Mouse (Mus musculus) E14TG2a.4 (cell line): ENCODE measurements around the gene Syce3.
A peak's percentile ranks its signal among the peaks of the same experiment; 100 is the strongest.

ENCODE experiments used
- H3K27me3 ChIP-seq: 2 replicates; pipeline ENCODE4 v1.6.1; 2014; ENCODE audit warnings: low read length, control low read depth; ENCODE audit not compliant: insufficient read depth
- H3K36me3 ChIP-seq: 2 replicates; pipeline ENCODE4 v1.6.1; 2014; ENCODE audit warnings: low read length, control low read depth; ENCODE audit not compliant: insufficient read depth
- H3K4me1 ChIP-seq: replicated peaks from 2 replicates; pipeline ENCODE4 v1.6.1; 2014; ENCODE audit warnings: low read depth, low read length, control low read depth
- H3K4me3 ChIP-seq: replicated peaks from 2 replicates; pipeline ENCODE4 v1.5.1; 2014; ENCODE audit warnings: mild to moderate bottlenecking, low read length
- H3K9me3 ChIP-seq: 2 replicates; pipeline ENCODE4 v1.6.1; 2014; ENCODE audit warnings: low read length, control low read depth
- CTCF ChIP-seq: conservative IDR thresholded peaks from 2 replicates; pipeline ENCODE4 v1.5.1; 2014; ENCODE audit warnings: low read length
- NANOG ChIP-seq: IDR thresholded peaks from 2 replicates; pipeline ENCODE4 v1.6.1; 2014; ENCODE audit warnings: borderline replicate concordance, low read length, mixed read lengths
- POU5F1 ChIP-seq: IDR thresholded peaks from 2 replicates; pipeline ENCODE4 v1.6.1; 2014; ENCODE audit warnings: low read length, borderline replicate concordance

Gene Syce3

DNA sequence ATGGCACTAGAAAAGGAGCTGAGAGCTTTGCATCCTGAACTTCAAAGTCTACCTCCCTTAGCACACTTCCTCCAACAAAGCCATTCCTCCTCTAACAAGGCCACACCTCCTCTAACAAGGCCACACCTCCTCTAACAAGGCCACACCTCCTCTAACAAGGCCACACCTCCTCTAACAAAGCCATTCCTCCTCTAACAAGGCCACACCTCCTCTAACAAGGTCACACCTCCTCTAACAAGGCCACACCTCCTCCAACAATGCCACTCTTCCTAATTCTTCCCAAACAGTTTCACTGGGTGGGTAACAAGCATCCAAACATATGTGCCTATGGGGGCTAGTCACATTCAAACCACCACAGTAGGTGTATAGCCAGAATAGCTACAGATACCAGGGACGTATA lies 7.8 kb downstream of the Syce3 start:
- Histone ChIP-seq H3K4me3 (no peak overlapping the region), H3K9me3 (peaks cover 5% of the 10 kb centered on the region; the same call in 1 of the 2 replicates), H3K36me3 (no peaks in the 10 kb centered on the region), H3K4me1 (peaks cover 47% of the 10 kb centered on the region), H3K27me3 (no peaks in the 10 kb centered on the region)
- no peak for TF ChIP-seq CTCF
- TF ChIP-seq POU5F1 = no peak
- TF ChIP-seq NANOG = no peak

DNA sequence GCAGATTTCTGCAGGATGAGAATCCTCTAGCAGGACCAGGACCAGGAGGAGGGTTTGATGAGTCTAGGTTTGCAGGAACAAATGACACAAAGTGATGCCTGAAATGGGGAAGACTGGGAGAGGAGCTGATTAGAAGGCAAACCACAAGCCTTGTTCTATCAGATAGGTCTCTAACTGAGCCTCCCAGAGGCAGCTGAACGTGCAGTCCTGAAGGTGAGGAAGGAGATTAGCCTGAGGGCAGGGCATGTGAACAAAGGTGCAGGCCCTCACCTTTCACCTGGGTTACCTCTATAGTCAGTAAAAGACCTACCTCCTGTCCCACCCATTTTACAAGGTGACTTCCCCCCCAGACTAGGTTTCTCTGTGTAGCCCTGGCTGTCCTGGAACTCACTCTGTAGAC lies 10.6 kb downstream of the Syce3 start:
- TF ChIP-seq NANOG = no peak
- TF ChIP-seq CTCF = no peak
- no peak for TF ChIP-seq POU5F1
- no peaks in the 10 kb centered on the region for H3K36me3 ChIP-seq
- H3K27me3 ChIP-seq = peaks cover 7% of the 10 kb centered on the region; the same call in 1 of the 2 replicates

DNA sequence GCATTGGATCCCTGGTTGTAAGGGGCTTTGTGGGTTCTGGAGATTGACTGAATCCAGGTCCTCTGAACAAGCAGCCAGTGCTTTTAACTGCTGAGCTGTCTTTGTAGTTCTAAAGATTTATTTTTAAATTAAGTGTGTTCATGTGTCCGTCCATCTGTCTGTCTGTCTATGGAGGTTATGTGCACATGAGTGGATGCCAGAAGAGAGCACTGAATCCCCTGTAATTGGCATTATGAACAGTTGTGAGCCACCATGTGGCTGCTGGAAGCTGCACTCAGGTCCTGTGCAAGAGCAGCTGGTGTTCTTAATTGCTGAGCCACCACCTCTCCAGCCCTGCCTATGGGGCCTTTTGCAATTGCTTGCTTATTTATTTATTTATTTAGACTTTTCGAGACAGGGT lies 12.2 kb downstream of the Syce3 start:
- Histone ChIP-seq H3K4me1 (peaks cover 32% of the 10 kb centered on the region), H3K36me3 (no peaks in the 10 kb centered on the region), H3K4me3 (no peak overlapping the region), H3K27me3 (peaks cover 7% of the 10 kb centered on the region; the same call in 1 of the 2 replicates), H3K9me3 (no peaks in the 10 kb centered on the region)
- no peak for TF ChIP-seq NANOG
- TF ChIP-seq CTCF = no peak

More for the DNA sequence above, 10.6 kb downstream of the Syce3 start:
- Histone ChIP-seq H3K4me1 (peaks cover 32% of the 10 kb centered on the region), H3K9me3 (no peaks in the 10 kb centered on the region), H3K4me3 (no peak overlapping the region)

DNA sequence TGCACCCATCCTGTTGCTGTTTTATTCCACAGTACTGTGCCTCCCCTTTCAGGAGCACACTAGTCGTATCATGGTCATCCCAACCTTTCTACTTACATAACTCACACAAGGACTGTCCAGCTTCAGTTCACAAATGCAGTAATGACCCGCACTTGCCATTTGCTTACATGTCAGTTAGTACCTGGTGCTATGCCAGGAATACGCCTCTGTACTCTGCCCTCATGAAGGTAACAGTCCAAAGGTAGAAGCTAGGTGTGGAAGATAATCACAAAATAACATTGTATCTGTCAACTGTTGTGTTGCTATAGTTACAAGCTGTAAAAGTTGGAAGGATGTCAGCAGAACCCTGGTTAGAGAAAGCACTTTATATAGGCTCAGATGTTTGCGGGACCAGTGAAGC lies 13.4 kb downstream of the Syce3 start:
- Histone ChIP-seq H3K9me3 (no peaks in the 10 kb centered on the region), H3K27me3 (peaks cover 11% of the 10 kb centered on the region; the same call in 1 of the 2 replicates), H3K4me3 (no peak overlapping the region), H3K36me3 (no peaks in the 10 kb centered on the region), H3K4me1 (peaks cover 29% of the 10 kb centered on the region)
- TF ChIP-seq POU5F1 (no peak), NANOG (no peak), CTCF (no peak)

DNA sequence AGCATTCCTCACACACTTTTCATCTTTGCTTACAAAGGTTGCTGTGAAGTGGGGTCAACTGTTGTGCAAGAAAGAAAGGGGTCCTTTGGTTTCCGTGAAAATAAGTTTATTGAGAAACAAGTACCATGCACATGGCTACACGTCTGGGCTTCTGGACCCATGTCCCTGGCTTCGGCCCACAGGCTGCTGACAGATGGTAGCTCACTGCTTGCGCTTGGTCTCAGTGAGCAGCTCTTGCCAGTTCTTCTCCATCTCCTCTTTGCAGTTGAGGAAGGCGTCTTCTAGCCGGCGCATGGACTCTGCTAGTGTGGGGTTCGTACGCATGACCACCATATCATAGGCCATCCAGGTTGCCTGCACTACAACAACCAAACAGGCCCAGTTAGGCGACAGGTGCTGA lies 20.2 kb downstream of the Syce3 start:
- H3K4me3 ChIP-seq = no peak overlapping the region
- H3K27me3 ChIP-seq = peaks cover 56% of the 10 kb centered on the region
- H3K9me3 ChIP-seq = no peaks in the 10 kb centered on the region
- TF ChIP-seq NANOG = no peak
- TF ChIP-seq CTCF = no peak
- H3K36me3 ChIP-seq = no peaks in the 10 kb centered on the region
- peaks cover 38% of the 10 kb centered on the region for H3K4me1 ChIP-seq

DNA sequence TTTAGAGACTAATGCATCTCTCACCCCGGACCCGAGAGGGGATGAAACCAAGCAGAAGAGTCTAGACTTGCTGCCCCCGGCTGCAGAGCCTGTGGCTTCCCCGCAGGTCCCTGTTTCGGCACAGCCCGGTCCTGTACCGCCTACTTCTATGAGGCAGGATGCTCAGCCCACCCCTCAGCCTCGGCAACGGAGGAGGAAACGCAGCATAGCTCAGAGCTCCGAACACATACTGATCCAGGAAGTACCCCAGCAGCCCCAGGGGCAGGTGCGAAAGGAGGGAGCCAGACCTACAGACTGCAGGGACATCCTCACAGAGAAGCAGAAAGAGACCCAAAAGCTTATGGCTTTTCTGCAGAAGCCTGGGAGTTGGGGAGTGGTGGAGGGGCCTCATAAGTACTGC lies 23.2 kb downstream of the Syce3 start:
- TF ChIP-seq CTCF = no peak
- TF ChIP-seq NANOG = no peak
- TF ChIP-seq POU5F1 = no peak
- Histone ChIP-seq H3K4me3 (peak overlapping the region; percentile 64), H3K36me3 (no peaks in the 10 kb centered on the region), H3K27me3 (peaks cover 76% of the 10 kb centered on the region), H3K9me3 (no peaks in the 10 kb centered on the region), H3K4me1 (peaks cover 45% of the 10 kb centered on the region)

DNA sequence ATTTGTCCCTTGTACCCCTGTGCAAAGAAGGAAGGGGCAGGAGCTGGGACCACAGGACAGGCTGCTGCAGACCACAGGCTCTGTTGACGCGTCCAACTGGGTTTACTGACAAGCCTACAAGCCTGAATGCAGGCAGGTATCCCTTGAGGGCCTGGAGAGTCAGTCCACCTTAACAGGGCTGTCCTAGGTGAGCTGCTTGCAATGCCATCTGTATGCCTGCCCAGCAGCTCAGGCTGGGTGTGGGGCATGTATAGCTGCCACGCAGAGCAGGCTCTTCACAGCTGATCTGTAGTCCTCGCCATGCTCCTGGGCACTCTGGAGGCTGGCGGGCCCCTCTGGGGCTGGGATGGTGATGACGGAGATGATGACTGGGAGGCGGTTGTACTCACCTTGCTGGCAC lies 25.7 kb downstream of the Syce3 start, which contains the start of gene Klhdc7b:
Gene Klhdc7b, plus strand, starts transcription at position 301 of the 400 bp plus-strand sequence.
- H3K4me3 ChIP-seq = peak within 1 kb of the TSS; percentile 74
- H3K9me3 ChIP-seq = no peaks in the 10 kb centered on the region
- TF ChIP-seq POU5F1 (no peak), NANOG (no peak), CTCF (no peak)

DNA sequence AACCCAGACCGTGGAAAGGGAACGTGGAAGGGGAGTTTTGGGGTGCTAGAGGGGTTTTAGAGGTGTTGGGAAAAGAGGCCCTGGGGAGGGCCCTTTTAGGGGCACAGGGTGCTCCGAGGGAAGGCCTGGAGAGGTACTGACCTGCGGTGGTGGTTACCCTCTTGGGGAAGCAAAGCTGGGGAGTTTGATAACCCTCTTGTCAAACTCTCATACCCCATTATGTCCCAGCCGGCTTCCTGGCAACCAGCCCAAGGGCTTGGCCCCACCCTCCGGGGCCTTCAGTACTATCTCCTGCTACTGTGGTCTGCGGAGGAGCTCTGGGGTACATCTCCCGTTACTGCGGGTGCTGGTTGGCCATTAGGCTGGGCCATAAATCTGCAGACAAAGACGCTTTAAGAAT lies 30.9 kb downstream of the Syce3 start:
- peak overlapping the region; percentile 76 for H3K4me3 ChIP-seq
- peaks cover 67% of the 10 kb centered on the region for H3K27me3 ChIP-seq
- H3K9me3 ChIP-seq = no peaks in the 10 kb centered on the region
- TF ChIP-seq POU5F1 (no peak), NANOG (no peak), CTCF (no peak)
- H3K36me3 ChIP-seq = no peaks in the 10 kb centered on the region
- H3K4me1 ChIP-seq = peaks cover 44% of the 10 kb centered on the region

More for the DNA sequence above, 25.7 kb downstream of the Syce3 start, which contains the start of gene Klhdc7b:
- peaks cover 46% of the 10 kb centered on the region for H3K4me1 ChIP-seq
- H3K36me3 ChIP-seq = no peaks in the 10 kb centered on the region
- peaks cover 85% of the 10 kb centered on the region for H3K27me3 ChIP-seq

DNA sequence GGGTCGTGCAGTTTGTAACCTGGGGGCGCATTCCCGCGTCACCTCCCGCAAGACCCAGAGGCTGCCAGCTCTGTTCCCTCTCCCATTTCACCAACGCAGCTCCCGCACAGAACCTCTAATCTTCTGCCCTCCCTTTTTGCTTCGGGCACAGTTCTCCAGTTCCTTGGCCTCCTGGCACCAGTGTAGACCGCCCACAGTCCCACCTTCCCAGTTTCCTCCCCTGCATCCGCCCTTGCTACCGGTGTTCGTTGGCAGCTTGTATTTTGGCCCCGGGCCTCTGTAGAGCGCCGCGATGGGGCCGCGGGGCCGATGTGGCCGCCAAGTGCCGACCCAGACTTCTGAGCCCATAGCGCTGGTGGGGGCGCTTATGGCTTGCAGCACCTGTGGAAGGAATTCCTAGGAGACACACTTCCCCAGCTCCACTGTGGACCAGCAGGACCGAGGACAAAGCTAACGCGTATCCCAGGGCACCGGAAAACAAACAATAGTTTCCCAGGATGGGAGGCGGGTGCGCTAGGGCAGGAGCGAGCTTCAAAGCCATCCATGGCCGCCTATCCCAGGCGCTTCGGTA lies 31.4 kb downstream of the Syce3 start, which contains the start of gene Odf3b:
Gene Odf3b, minus strand, starts transcription at position 452 of the 571 bp plus-strand sequence.
- Histone ChIP-seq H3K4me3 (peak within 1 kb of the TSS; percentile 76), H3K9me3 (no peaks in the 10 kb centered on the region), H3K36me3 (no peaks in the 10 kb centered on the region), H3K4me1 (peaks cover 48% of the 10 kb centered on the region), H3K27me3 (peaks cover 62% of the 10 kb centered on the region)
- TF ChIP-seq CTCF (no peak), NANOG (no peak), POU5F1 (no peak)
